Mouse (Mus musculus): ENCODE measurements around the gene Tmc2.
A peak's percentile ranks its signal among the peaks of the same experiment; 100 is the strongest.

Gene Tmc2

DNA sequence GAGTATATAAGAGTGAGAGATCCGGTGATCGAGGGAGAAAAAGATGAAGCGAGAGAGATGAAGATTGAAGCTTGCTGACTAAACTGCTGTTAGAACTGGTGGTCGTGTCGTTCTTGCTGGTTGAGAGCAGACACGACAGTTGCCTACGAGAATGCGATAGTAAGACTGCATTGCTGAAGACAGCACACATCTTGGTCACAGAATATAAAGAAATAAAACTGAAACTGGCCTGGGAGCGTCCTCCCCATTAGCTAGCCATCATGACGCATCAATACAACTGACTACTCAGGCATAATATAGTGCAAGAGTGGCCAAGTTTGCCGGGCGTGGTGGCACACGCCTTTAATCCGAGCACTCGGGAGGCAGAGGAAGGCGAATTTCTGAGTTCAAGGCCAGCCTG lies at the start of gene Tmc2:
TSS of gene Tmc2 (plus strand) at position 301 of the 400 bp plus-strand sequence.
- no peak for DNase-seq (ENCODE audit: low read depth, low spot score)

DNA sequence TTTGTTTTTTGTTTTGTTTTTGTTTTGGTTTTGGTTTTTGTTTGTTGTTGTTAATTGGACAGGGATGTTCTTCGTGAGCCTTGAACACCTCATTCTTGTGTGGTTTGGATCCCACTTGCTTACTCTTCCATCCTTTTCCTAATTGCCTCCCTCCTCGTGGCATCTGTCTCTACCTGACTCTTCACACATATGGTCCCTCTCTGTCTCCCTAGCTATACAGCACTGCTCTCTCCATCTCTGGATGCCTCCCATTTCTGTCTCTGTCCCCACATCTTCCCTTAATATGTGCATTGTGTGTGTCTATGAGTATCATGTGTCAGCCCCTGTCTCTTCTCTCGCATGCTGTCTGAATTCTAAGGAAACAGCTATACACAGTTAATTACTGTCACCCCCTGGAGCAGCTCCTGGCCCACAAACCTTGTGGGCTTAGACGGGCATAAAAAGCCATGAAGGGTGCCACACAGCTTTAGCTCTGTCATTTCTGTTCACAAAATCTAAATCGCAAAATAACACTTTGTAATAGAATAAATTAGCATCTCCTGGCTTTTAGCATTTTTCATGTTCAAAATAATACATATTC lies 48.8 kb upstream of the Tmc2 start:
- DNase-seq (ENCODE audit: low read depth, low spot score): no peak

DNA sequence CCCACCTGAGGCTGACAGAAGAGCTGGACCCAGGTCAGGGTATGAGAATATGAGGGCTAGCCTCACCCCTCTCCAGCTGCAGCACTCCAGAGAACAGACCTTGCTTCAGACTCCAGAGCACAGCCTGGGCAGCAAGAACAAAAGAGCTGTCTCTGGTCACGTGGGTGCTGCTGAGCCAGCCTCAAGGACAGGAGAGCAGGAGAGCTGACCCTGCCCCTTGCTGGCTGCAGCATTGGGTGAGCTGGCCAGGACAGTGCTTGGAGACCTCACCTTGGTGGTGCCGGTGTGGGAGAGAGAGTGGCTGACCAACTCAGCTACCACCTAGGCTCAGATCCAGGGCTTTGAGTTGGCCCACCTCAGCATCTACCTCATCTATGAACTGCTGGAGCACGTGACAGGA lies 39.8 kb upstream of the Tmc2 start:
- no peak for DNase-seq (ENCODE audit: low read depth, low spot score)

DNA sequence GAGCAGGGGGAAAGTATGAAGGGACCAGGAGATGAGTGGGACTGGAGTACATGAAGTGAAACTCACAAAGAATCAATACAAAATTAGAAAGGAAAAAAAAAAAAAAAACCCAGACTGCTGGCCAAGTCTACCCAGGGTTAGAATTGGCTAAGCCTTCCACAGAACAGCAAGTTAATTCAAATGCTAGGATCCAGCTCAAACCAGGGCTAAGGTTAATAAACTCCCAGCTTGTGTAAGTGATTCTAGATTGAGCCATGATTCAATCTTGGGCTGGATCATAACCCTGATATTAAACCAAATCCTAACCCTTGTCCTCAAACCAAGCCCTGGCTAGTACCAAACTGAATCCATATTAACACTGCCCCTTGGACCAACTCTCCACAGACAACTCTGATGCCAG lies 39.1 kb upstream of the Tmc2 start:
- no peak for DNase-seq (ENCODE audit: low read depth, low spot score)

DNA sequence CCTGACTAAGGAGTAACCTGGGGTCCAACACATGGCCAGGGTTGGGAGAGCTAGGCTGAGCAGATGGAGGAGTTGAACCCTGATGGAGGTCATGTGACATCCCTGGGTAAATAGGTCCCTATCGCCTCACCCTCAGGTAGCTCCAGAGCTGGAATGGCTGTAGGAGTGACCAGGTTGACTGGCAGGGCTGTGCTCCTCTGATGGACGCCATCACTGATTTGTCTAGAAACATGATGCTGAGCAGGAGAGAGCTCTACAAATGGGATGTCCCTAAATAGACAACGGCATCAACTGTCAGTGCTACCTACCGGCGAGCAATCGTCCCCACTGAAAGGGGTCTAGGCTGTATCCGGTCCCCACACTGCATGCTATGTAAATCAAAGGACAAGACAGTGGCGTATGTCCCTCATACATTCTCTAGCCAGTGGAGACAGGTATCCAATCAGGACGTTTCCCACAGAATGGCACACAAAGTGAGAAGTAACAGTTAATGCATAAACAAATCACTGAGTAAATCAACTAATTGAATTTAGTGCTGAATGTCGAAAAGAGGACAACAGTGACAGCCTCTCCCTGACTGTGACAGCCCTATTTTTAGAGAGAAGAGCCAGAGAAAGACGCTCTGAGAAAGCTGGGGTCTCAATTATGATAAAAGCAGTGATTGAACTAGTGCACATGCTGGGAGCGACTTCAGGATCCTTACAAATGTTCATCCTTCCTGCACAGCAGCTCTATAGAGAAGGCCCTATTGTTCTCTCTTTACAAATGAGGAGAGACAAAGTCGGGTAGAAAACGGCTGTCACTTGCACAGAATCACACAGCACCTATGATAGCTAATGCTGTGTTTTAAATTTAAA lies 37.5 kb upstream of the Tmc2 start:
- no peak for DNase-seq (ENCODE audit: low read depth, low spot score)

DNA sequence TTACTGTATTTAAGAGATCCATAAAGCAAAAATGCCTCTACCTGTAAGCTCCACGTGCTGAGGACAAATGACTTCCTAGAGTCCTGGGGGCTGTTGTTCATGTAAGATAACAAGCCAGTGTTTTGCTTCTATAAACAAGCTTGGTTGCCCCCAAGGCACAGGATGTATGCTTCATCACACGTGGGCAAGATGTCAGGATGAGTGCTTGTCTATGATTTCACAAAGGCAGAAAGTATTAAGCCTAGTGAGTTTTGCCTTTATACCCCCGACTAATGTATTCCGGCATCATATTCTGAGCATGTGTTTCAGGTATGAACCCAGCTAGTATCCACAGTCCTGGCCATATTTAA lies 36.9 kb upstream of the Tmc2 start:
- DNase-seq (ENCODE audit: low read depth, low spot score): no peak

DNA sequence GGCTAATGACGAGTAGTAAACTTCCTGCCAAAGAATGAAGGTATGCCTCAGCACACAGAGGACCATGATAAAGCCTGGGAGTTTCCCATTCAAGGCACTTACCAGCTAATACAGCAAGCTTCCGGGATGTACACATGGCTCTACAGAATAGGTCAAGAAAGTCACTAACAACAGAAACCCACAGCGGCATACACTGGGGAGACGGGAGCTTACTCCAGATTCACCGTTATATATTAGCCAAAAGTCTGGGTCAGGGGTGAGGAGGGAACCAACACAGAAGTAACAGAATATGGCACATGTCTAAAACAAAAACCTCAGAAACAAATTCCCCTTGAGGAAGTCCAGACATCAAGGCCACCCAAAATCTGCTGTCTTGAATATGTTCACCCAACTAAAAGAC lies 32.3 kb upstream of the Tmc2 start:
- DNase-seq (ENCODE audit: low read depth, low spot score): no peak

DNA sequence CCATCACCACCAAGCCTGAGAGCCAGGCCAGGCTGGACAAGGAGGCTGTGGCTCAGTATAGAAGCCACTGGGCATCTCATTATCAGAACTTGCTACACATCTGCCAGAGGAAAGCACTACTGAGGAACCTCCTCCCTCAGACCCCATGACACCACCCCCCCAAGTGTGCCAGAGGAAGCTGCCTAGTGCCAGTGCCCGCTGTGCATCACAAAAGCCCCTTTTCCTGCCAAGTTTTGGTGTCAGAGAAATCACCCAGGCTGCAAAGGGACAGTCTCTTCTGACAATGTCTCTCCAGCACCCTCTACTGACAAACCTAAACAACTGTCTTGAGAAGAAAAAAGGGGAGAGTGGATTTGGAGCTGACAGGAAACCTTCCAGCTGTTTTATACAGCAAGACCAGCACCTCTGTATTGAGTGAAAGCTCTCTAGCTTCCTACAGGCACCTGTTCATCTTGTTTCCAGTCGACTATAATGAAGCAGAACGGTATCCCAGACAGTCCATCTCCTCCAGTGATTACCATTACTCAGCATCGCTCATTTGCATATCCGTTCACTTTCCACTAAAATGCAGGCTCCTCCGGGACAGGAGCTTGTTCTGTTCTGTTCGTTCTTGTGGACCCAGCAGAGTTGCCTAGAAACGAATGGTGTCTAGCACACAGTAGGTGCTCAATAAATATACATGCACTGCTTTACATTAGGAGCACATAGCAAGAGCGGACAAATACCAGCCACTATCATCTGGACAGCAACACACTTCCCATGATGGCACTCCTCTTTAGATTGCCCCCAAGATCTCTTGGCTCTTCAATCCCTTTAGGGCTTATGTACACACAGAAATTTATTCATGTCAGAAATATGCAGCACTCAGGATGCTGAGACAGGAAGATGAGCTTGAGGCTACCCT lies 28.4 kb upstream of the Tmc2 start:
- no peak for DNase-seq (ENCODE audit: low read depth, low spot score)

DNA sequence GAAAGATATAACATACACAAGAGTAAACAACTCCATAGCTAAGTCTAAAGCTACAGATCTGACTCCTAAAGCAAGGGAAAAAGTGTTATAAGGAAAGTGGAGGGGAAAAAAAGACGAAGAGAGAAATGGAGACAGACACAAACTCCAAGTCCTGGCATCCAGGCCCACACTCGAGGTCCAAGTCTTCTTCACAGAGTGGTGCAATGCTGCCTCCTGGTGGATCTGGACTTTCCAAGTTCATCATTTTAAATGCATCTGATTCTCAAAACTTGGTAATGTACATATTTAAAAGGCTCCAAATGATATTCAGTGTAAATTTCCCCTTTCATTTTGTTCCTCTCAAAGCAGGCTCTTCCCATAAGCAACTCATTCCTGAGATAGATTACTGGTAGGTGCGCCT lies 27.1 kb upstream of the Tmc2 start:
- DNase-seq (ENCODE audit: low read depth, low spot score): peak; percentile 18

DNA sequence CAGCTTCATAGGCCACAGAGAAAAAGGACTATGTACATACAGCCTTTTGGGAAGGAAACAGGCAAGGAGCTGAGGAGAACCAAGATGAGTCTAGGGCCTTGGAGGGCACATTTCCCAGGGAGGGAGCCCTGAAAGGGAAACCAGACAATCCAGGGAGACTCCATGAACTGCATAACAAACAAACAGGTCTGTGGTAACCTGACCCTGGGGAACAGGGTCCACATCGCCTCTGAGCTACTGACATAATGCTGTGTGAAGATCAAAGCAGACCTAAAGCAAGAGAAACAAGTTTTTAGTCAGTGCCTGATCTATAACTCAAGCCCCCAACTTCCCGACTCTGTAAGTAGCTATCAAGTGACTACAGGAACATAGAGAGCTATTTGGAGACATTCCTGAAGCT lies 23.3 kb upstream of the Tmc2 start:
- no peak for DNase-seq (ENCODE audit: low read depth, low spot score)

DNA sequence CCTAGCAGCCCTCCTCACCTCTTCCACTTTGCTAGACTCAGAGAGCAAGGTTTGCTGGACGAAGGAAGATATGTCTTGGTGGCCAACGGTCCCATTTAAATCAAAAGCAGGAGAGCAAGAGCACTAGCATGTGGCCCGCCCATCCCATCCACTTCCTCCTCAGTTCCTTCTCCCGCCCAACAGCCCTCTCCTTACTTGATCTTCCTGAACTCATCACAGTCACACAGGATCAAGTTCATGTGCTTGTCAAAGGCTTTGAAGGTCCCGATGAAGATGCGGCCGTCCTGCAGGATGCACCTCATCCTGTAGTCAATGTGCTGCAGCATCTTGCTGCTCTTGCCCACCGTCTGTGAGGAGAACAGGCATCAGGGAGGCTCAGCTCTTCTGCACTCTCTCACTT lies 18.2 kb upstream of the Tmc2 start:
- no peak for DNase-seq (ENCODE audit: low read depth, low spot score)

DNA sequence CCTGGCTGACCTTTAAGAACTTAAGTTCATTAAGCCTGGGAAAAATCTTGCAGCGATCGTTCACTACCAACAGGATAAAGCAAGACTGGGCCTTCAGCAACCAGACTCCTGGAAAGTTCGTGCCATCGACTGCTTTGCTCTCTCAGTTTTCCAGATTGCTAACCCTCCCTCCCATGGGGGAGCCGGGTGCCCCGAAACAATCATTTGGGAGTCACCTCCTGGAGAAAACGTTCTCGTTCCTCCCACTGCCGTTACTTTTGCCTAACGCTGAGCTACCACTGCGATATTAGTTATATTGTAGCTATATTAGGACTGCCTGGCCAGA lies 16.7 kb upstream of the Tmc2 start:
- DNase-seq (ENCODE audit: low read depth, low spot score): peak; percentile 11

DNA sequence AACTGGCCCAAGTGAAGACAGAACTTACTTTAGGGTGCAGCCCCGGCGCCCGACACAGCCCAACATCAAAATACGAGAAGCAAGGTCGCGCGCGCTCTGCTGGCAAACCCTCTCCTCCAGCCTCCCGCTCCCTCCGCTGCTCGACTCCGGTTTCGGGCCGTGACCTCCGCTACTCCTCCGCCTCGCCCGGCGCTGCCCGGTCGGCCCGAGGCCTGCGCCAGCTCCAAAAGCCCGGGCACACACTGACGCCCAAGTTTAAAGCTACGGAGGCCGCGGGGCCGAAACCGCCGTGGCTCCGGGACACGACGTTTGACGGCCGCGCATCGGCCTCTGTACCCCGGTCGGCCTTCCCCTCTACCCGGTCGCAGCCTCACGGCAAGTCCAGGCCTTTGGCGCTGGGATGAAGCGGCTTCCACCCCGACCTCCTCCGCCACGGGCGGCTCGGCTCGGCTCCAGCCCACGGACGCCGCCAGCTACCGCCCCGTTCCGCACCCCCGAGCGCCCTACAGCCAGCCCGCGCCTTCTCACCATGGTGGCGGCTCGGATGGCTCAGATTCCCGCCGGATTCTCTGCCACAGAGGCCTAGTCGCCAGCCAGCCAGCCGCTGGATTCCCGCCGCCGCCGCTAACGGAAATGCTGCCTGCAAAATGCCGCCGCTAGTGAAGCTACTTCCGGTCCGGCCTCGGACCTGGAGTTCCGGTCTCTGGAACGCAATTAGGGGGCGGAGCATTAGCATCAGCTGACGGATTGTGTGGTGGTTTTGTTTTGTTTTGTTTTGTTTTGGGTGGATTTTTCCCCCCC lies 16.1 kb upstream of the Tmc2 start, which contains the start of gene Snrpb:
TSS of gene Snrpb (minus strand) at position 698 of the 801 bp plus-strand sequence.
- peak; percentile 86 for DNase-seq (ENCODE audit: low read depth, low spot score)

DNA sequence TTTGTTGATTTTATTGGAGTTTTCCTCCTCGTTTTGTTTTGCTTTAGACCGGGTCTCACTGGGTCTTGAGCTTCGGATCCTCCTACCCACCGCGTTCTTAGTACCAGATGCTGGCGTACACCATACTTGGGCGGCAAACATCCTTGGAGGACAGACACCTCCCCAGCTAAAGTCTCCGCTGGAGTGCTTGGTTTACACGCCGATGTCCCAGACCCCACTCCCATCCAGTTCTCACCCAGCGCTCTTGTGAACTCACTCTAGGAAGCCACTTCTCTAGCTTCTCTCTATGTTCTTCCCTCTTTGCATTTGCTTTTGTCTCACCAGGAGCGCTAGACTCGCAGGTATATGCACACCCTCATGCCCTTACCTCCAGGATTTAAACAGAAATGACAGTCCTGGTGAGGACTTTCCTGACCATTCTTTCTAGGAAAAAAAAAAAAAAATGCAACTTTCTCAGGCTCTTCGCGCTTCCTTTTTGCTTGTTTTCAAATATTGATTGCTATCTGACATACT lies 15.4 kb upstream of the Tmc2 start:
- no peak for DNase-seq (ENCODE audit: low read depth, low spot score)

DNA sequence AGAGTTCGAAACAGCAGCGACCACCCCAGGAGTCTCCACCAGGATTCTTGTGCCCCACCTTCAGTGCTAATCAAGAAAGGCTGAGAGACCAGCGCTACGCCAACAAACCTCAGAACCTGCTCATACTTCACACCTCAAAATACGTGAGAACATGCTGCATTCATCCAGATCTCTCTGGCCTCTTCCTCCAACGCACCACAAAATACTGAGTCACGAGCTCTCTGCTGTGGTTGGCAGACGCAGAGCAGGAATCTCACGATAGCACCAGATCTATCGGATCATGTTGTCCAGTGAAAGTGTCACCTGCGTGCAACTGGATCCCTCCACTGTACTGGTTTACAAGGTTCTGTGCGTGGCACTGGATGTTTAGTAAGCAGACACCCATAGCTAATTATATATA lies 6.6 kb upstream of the Tmc2 start:
- no peak for DNase-seq (ENCODE audit: low read depth, low spot score)

DNA sequence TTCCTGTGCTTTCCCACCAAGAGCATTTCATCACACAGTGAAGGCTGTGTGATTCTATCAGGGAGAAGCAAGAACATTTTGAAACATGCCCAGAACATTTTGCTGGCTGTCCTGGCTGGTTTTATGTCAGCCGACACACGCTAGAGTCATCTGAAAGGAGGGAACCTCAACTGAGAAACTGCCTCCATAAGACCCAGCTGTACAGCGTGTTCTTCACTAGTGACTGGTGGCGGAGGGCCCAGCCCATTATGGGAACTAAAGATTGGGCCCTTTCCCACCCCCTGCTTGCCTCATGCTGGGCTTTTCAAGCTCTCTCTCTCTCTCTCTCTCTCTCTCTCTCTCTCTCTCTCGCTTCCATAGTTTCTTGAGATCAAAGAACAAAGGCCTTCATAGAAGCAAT lies 6.0 kb downstream of the Tmc2 start:
- no peak for DNase-seq (ENCODE audit: low read depth, low spot score)

DNA sequence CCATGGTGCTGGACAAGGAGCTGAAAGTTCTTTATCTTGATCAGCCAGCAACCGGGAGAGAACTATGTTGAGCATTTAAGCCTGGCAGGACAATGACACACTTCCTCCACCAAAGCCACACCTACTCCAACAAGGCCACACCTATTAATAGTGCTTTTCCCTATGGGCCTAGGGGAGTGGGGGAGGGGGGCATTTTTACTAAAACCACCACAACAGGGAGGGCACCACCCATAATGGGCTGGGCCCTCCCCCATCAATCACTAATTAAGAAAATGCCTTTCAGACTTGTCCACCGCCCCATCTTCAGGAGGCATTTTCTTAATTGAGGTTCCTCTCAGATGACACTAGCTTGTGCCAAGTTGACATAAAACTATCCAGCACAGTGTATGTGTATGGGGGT lies 12.4 kb downstream of the Tmc2 start:
- DNase-seq (ENCODE audit: low read depth, low spot score): no peak

DNA sequence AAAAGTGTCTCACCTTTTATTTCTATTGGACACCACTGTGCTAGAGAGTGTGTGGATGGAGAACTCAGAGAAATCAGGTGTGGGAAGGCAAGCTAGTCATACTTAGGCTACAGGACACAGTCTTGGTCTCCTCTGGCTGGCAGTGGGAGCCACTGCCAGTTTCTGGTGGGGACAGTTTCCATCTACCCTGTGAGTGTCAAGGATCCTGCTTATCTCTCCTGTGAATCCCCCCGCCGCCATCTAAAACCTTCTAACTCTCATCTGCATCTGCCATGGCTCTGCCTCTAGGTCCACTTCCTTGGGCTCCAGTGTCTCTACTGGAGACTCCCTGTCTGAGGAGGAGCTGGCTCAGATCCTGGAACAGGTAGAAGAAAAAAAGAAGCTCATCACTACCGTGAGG lies 13.0 kb downstream of the Tmc2 start:
- DNase-seq (ENCODE audit: low read depth, low spot score): no peak

DNA sequence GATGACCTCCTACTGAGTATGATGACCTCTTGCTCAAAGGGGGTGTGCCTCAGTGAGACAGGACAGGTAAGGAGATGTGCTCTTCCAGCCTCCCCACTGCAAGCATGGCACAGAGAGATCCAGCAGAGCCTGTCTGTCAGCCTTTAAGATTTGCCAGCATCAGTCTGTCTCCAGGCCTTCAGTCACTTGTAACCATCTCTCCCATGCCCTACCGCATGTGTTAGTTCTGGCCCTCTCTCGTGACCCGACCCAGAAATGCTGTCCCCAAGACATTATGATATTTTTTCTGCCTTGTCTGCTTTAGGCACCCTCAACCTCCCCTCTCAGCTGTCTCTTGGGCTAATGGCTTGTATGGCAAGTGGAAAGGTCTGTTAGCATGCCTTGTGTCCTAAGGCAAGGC lies 14.6 kb downstream of the Tmc2 start:
- no peak for DNase-seq (ENCODE audit: low read depth, low spot score)

DNA sequence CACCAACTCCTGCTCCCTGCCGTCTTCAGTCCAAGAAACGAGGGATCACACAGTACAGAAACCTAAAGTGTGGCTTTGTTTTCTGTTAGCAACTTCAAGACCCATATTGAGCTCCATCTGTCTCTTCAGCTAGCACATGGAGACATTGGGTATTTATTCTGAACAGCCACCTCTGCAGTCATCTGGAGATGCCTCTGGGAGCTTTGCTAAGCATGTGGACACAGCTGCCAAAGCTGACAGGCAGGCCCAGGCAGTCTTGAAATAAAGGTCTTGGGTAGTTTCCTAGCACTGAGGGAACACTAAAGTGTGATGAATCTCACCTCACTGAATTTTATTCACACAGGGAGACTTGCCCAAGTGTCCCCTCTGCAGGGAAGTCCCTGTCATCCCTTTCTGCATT lies 16.6 kb downstream of the Tmc2 start:
- DNase-seq (ENCODE audit: low read depth, low spot score): no peak

DNA sequence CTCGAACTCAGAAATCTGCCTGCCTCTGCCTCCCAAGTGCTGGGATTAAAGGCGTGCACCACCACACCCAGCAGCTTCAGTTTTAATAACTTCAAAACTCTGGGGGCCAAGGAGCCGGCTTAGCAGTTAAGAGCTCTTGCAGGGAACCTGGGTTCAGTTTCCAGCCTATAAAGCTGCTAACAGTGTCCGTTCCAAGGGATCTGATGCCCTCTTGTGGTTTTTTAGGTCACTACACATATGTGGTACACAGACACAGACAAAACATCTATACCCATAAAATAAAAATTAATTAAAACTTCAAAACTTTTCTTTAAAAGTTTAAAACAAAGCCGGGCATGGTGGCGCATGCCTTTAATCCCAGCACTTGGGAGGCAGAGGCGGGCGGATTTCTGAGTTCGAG lies 51.9 kb downstream of the Tmc2 start:
- peak; percentile 6 for DNase-seq (ENCODE audit: low read depth, low spot score)

DNA sequence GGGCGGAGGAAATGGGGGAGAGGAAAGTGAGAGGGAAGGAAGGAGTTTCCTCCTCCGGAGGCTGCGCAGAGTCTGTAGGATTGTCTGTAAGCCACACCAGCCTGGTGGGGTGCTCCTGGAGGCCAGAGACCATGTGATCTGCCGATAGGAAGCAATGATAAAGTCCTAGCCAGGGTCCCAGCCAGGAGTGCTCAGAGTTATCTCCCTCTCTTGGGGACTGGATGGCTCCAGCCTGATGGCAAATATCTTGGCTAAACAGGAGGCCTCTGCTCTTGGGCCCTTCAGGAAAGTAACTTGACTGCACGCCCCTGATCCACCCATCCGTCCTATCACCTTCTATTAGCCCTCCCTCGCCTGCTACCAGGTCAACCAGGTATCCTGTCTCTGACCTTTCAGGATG lies 53.2 kb downstream of the Tmc2 start:
- DNase-seq (ENCODE audit: low read depth, low spot score): no peak
